ENCODE assay signal across 23 mouse cellular contexts in the genomic region with DNA sequence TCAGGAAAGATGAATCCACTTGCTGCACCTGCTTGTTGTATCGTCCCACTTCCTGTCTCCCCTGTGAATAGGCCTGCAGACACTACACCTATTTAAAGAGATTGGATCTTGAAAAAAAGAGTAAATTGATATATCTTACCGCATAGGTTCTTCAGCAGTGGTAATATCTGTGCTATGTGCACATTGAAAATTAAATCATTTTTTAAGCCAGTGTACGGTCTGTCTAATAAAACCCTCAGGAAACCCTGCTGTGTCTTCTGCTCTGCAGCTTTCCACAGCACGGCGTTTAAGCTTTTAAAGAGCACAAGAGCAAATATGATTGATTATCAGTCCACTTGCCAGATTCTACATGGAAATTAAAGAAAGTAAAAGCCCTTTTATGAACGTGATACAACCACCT.
"Had no signal": no experiment of that assay in that cellular context is flagged by ENCODE, and none has a peak within 500 bp of the region (broad histone marks: within the 10 kb centered on the region; RNA-seq: fewer than 3 reads in every experiment).

No protein-coding gene starts in this region.

- DNase-seq: gastrocnemius, adult 2 months; gastrocnemius, postnatal 10 days; gastrocnemius, postnatal 25 days; heart, adult 18-20 months; heart, postnatal 10 days; heart, postnatal 4 days; kidney, adult 11 months; kidney, adult 2 months; kidney, adult 9 months; kidney, postnatal 14 days; kidney, postnatal 36 days; left cerebral cortex, postnatal 4 days had no signal

- H3K4me2 ChIP-seq: heart, embryonic 12.5 days; hindbrain, embryonic 15.5 days; kidney, embryonic 15.5 days; limb, embryonic 13.5 days; limb, embryonic 15.5 days; liver, embryonic 12.5 days had no signal

- H3K36me3 ChIP-seq: heart, embryonic 10.5 days; heart, embryonic 12.5 days; hindbrain, embryonic 15.5 days; kidney, embryonic 15.5 days; limb, embryonic 13.5 days; limb, embryonic 15.5 days; liver, embryonic 12.5 days had no signal

- H3K9ac ChIP-seq: heart, embryonic 12.5 days; hindbrain, embryonic 15.5 days; kidney, embryonic 15.5 days; limb, embryonic 13.5 days; limb, embryonic 15.5 days; liver, embryonic 12.5 days; liver, embryonic 14.5 days had no signal

- H3K9me3 ChIP-seq: heart, embryonic 10.5 days; heart, embryonic 12.5 days; hindbrain, embryonic 15.5 days; kidney, embryonic 15.5 days; limb, embryonic 13.5 days; limb, embryonic 15.5 days; liver, embryonic 12.5 days had no signal

- H3K27me3 ChIP-seq: heart, embryonic 12.5 days; hindbrain, embryonic 15.5 days; kidney, embryonic 15.5 days; limb, embryonic 13.5 days; limb, embryonic 15.5 days; liver, embryonic 12.5 days had no signal

- ATAC-seq: intestine, embryonic 16.5 days; liver, embryonic 12.5 days had no signal

- H3K27ac ChIP-seq: gastrocnemius, adult 2 months; heart, embryonic 10.5 days; hindbrain, embryonic 15.5 days; kidney, embryonic 15.5 days; kidney, postnatal 0 days; left cerebral cortex, adult 2 months; limb, embryonic 13.5 days; limb, embryonic 15.5 days; liver, embryonic 12.5 days; liver, embryonic 14.5 days had no signal

- H3K4me3 ChIP-seq: gastrocnemius, adult 2 months; heart, embryonic 10.5 days; heart, embryonic 12.5 days; hindbrain, embryonic 15.5 days; kidney, embryonic 15.5 days; left cerebral cortex, adult 2 months; limb, embryonic 13.5 days; limb, embryonic 15.5 days; liver, embryonic 12.5 days had no signal

- H3K4me1 ChIP-seq: heart, embryonic 10.5 days; heart, embryonic 12.5 days; kidney, embryonic 15.5 days; limb, embryonic 13.5 days; limb, embryonic 15.5 days; liver, embryonic 12.5 days had no signal
